Mouse (Mus musculus) v-Abl transformed pro-B cells (cell line): ENCODE data around the gene Pou4f2.

ENCODE experiments used
- in situ Hi-C, 2 experiments: fragments of 400-800 bp; cut with MboI; formaldehyde crosslinking; loops; one replicate each; pipeline ENCODE4 v1.15.1; 2025; ENCODE audit not compliant: unreplicated experiment in 2 of 2

Gene Pou4f2

DNA sequence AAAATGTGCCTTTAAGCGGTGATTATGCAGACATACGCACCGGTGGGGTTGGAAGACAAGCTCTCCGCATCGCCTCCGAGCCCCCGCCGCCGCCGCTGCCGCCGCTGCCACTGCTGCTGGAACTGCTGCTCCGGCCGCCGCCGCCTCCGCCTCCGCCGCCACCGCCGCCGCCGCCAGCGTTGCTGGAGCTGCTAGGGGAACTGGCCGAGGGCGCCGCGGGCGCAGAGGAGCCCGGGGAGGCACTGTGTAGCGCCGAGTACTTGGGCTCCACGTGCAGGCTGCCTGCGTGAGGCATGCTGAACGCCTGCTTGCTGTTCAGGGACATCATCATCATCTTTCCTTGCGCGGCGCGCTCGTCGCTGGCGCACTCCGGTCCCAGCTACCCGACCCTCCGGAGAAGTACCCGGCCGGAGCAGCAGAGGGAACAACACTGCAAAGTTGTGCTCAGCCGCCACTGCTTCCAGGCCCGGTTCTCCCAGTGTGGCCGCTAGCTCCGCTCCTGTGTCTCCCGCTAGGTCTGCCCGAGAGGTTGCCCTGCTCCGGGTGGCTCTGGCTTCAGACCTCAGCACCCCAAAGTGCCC is at the start of gene Pou4f2:
TSS of gene Pou4f2 (minus strand) at position 575 of the 581 bp plus-strand sequence.
- in situ Hi-C loops: no loop called here

GRCm38 (mm10) chr8:78477051-78477829 is 40.8 kb upstream of the Pou4f2 start:
- in situ Hi-C loops: no loop called here

- in situ Hi-C loops: loop anchor here in 1 of 2 experiments (25.0 kb wide), 1 partner anchor 819 kb away; the partner anchor contains the start of gene Mmaa
Observed at GRCm38 (mm10) chr8:78467889-78468288, 31.4 kb upstream of the Pou4f2 start.

- in situ Hi-C loops: loop anchor here in 1 of 2 experiments (25.0 kb wide), 1 partner anchor 823 kb away; the partner anchor contains the start of gene Mmaa
Observed at GRCm38 (mm10) chr8:78463941-78464340, 27.5 kb upstream of the Pou4f2 start.

DNA sequence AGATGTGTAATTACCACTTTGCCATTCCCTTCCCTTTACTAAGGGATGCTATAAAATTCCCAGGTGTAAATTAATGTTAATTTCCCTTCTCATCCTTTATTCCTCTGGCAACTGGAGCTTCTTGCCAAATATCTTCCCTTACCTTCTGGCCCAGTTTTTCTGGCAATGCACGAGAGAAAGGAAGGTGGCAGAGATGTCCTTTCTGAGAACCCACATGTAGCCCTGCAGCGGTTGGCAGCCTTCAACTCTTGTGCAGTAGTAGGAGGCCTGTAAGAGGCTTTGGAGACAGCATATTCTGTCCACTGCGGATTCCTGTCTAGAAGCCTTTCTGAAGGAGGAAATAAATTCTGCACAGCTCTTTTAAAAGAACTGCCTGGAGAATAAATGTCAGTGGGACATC is 20.0 kb upstream of the Pou4f2 start:
- in situ Hi-C loops: loop anchor here in 1 of 2 experiments (25.0 kb wide), 1 partner anchor 831 kb away; the partner anchor contains the start of gene Mmaa

DNA sequence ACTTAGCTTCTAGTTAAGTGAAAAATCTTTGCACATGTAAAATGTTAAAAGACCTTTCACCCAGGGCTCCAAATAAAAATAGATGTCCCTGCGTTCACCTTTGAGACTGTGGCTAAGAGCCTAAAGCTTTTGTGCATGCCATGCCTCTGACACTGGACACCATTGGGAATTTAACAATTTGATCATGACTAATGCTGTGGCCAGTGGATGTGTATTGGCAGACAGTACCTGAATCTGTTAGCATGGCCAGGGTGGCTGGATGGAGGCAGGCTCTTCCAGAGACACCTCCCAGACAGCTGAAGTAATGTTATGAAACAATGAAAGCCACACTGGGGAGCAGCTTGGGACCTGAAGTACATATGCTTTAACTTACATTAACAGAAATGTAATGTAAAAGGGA is 6.3 kb upstream of the Pou4f2 start:
- in situ Hi-C loops: no loop called here

DNA sequence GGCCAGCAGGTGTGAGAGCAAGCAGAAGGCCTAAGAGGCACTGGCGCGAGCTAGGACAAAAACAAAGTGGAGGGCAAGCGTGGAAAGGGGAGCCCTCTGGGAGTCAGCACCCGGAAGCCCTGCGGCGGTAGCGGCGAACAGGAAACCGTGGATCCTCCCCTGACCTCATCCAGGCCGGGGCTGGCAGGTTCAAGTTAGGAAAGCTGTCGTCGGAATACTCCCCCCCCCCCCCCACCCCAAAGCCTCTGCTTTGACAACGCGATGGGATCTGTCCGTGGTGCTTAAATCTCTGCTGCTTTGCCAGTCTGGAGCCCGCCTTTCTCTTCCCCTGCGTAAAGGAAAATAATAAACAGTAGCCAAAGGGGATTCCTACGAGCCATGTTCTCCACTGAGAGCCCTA is 1.7 kb upstream of the Pou4f2 start:
- in situ Hi-C loops: no loop called here

DNA sequence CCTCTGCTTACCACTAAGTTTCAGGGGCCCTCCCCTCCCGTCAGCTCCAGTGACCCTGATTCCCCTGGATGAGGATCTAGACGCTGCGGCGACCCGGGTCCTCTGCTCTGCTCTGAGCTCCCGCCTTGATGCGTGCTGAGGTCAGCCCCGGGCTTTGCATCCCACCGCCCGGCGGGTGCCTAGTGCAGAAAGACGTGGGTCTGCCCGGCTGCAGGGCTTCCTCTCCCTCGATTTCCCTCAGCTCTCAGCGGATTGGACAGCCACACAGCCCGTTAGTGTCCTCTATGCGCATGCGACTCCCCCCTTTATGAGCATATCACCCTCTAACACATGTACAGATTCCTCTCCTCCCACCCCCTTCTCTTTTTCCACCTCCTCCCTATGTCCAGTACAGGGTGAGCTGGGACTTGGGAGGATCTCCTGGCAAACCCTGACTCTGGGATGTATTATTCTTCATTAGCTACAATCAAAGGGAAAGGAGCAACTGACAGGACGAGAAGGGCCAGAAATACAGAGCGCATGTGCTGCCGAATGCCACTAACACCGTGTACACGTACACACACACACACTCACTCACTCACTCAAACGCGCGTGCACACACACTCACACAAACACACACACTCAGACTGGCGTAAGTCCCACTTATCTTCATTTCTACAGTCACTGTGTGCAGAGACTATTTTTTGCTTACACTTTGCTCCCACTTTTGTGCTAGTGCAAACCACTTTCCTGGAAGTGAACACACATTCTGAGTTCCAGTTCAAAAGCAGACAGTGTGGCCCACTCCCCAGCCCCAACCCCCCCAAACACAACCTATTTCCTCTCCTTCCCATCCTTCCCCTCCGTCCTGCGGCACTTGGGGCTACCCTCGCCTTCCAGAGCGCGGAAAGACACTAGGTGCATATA is 948 bp upstream of the Pou4f2 start:
- in situ Hi-C loops: no loop called here

DNA sequence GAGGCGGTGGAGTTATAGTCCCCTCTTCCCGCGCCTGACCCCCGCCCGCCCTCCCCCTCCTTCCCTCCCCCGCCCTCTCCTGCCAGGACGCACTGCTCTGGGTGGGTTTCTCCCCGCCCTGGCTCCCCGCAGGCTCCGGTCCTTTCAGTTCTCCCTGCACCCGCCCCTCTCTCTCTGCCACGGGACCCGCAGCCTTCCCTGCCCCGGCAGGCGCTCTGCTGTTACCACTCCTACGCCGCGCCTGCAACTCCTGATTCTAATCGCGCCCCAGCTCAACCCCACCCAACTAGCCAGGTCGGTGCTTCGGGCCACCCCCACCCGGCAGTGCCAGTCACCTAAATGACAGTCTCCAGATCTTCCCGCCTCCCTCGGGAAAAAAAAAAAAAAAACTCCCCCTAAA is 216 bp upstream of the Pou4f2 start:
- in situ Hi-C loops: no loop called here

DNA sequence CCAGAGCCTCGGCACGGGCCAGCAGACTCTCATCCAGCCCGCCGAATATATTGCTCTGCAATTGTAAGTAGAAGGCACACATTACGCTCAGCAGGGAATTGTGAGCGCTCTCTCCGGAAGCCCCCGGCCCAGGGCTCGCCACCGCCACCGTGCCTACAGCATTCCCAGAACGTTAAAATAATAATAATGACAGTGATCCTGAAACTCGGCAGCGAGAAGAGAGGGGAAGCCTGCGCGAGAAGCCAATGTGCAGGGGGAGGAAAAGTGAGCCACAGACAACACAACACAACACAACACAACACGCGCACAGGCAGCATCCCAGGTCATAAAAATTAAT is 853 bp downstream of the Pou4f2 start:
- in situ Hi-C loops: no loop called here

DNA sequence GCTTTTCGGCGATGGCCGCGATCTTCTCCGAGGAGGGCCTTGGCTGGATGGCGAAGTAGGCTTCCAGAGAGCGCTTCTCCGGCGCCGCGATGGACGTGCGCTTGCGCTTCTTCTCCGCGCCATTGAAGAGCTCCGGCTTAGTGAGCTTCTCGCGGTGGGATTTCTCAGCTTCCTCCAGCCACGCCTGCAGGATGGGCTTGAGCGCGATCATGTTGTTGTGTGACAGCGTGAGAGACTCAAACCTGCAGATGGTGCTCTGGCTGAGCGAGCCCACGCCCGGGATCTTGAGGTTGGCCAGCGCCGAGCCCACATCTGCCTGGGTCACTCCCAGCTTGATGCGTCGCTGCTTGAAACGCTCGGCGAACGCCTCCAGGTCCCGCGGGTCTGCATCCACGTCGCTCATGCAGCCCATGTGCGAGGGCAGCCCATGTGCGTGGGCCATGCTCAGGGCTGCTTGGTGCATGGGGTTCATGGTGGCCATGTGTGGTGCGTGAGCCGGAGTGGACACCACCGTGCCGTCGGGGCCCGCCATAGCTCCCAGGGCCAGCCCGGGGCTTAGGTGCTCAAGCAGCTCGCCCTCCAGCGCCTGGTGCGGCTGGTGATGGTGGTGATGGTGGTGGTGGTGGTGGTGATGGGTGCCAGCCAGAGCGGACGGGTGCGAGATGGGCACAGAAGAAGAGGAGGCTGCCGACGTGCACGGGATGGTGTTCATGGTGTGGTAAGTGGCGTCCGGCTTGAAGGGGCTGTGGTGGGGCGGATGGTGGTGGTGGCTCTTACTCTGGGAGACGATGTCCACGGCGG is 1.4 kb downstream of the Pou4f2 start:
- in situ Hi-C loops: no loop called here

GRCm38 (mm10) chr8:78434340-78434739 is 2.1 kb downstream of the Pou4f2 start:
- in situ Hi-C loops: no loop called here

- in situ Hi-C loops: no loop called here
Observed at GRCm38 (mm10) chr8:78433318-78433717, 3.1 kb downstream of the Pou4f2 start.

GRCm38 (mm10) chr8:78432451-78432850 is 4.0 kb downstream of the Pou4f2 start:
- in situ Hi-C loops: no loop called here

- in situ Hi-C loops: no loop called here
Observed at GRCm38 (mm10) chr8:78431356-78431755, 5.1 kb downstream of the Pou4f2 start.

- in situ Hi-C loops: no loop called here
Observed at GRCm38 (mm10) chr8:78428148-78428547, 8.3 kb downstream of the Pou4f2 start.

- in situ Hi-C loops: no loop called here
Observed at GRCm38 (mm10) chr8:78427769-78428130, 8.7 kb downstream of the Pou4f2 start.

GRCm38 (mm10) chr8:78426875-78427768 is 9.3 kb downstream of the Pou4f2 start:
- in situ Hi-C loops: no loop called here

DNA sequence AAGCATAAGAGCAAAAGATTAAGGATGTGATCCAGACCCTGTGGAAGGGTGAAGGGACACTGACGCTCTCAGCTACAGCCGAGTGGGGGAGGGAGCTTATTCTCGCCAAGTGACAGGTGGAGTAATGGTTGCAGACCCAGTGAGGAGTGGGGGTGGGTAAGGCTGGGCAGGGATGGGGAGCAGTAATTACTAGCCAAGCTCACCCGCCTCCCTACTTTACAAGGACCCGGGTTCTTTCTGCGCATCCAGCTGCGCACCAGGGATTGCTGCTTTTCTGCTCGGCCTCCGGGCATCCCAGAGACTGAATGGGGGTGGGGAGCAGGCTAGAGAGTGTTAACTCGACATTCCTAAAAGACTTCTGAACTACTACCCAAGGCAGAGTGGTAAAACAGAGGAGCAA is 10.0 kb downstream of the Pou4f2 start:
- in situ Hi-C loops: no loop called here
